Mouse (Mus musculus) urinary bladder, postnatal 4 days (tissue): Measurements from ENCODE around the gene Zmym1.
"Not testable (repeated sequence)": the region's sequence is repeated elsewhere in the genome, so short reads cannot be mapped to it uniquely, and the experiment has no call there.

ENCODE experiments used
- DNase-seq, 2 experiments: peaks; one replicate each; pipeline ENCODE4 v3.0.0; 2021 to 2022; ENCODE audit warnings: low spot score in 2 of 2

Zmym1 gene

DNA sequence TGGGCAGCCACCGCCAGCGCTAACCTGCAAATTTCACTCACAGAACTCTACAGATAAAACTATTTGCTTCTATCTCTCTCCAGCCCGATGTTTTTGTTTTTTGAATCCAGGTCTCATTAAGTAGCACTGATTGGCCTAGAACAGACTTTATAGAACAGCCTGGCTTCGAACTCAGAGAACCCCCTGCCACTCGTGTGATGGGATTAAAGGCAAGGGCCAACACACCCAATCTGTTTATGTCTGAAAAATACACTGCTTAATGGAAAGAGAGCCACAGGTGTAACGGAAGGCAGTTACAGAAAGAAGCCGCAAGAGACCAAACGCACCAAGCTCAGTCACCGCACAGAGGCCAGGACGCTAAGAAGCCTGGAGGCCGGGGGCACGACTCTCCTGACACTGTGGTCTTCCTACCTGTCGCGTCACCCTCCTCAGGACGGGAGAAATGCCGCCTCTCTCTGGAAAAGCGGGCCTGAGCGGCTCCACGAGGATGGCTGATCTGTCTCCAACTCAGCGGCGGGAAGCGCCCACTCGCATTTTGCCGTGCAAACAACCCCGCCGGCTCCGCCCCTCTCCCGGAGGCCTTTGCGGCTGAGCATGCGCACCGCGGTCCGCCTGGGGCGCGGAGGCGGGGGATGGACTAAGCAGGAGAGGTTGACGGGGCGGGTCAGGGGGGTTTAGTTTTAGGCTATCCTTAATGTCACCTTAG, at the start of gene Zmym1:
Gene Zmym1, minus strand, starts transcription at position 568 of the 706 bp plus-strand sequence.
- DNase-seq = peak; percentile 88 to 92

DNA sequence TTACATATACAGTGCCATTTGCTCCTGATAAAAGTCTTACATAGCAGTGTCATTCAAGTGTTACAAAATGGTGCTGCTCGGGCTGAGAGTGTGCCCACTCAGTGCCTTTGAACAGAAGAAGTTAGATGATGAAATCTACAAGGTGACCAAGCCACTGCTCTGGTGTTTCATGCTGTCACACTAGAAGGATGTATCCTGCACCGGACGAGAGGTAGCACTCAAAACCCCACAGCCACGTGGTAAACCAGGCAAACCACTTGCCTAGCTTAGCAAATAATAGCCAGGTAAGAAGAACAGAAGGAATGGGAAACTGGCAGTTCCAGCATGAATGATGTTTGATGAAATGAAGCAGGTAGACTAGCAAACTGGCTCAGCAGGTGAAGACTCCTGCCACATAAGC, 49.6 kb upstream of the Zmym1 start:
- no peak for DNase-seq

DNA sequence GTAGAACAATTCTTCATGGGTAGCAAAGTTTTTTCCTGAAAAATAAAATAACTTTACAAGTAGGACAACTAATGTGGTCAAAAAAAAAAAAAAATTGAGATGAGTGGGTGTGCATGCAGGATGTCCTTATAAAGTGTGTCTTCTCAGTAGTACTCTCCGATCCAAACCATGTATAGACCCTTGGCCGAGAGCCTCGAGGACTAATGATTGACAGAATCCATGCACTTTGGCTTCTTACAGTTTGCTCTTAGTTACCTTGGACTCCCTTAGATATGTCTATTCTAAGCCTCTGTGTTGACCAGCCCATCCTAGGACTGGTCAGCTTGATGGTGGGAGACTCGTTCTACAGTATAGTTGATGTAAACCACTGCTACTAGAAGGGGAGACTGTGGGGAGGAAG, 46.6 kb upstream of the Zmym1 start:
- DNase-seq = no peak

DNA sequence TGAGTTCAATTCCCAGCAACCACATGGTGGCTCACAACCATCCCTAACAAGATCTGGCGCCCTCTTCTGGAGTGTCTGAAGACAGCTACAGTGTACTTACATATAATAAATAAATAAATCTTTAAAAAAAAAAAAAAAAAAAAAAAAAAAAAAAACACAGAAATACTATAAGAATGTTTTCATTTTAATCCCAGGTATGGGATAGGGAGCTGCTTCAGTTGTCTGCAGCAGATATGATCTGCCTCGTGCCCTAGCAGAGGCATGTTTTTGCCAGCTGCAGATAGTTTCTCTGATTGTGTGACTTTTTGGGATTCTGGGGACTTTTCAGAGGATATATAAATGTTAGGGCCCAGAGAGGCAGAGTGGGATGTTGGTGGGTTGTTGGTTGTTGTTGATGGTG, 38.6 kb upstream of the Zmym1 start:
- not testable (repeated sequence) for DNase-seq

DNA sequence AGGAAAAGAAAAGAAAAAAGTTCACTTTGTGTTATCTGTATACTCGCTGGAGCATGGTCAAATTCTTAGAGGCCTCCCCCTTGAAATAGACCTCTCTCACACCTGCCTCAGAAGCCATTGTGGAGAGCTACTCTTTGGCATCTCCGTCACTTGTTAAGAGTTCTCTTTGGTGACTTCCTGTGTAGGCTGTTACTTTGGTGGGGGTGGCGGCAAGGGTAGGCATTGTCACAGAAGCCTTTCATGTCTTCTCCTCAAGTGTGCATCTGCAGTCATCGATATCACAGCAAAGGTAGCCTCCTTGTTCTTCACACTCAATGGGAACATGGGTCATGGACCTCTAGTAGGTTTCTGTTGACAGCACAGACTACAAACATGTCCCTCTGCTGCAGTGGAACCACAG, 34.1 kb upstream of the Zmym1 start:
- DNase-seq = no peak

DNA sequence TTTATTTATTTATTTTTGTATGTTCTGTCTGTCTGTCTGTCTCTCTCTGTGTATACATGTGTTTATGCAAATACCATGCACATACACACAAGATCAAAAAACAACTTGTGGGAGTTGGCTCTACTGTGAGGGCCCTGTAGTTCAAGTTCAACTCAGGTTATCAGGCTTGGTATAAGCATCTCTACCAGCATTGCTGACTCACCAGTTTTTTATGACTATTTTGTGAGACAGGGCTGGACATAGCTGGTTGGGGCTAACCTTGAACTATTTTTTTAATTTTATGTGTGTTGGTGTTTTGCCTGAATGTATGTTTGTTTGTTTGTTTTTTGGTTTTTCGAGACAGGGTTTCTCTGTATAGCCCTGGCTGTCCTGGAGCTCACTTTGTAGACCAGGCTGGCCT, 30.2 kb upstream of the Zmym1 start:
- no peak for DNase-seq

DNA sequence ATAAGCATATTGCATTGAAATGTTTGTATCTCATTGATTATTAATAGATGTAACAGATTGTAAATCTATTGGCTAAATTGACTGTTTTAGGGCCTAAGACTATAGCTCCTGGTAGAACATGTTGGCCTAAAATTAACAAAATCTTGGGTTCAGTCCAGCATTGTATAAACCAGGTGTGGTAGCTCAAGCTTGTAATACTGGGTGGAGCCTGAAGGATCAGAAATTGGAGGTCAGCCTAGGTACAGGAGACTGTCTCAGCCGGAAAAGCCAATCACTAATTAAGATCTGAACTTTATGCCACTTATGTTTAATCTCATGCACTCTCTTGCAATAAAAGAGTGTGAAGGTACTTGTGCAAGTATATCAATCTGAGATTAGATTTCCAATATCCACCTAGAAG, 24.8 kb upstream of the Zmym1 start:
- no peak for DNase-seq

DNA sequence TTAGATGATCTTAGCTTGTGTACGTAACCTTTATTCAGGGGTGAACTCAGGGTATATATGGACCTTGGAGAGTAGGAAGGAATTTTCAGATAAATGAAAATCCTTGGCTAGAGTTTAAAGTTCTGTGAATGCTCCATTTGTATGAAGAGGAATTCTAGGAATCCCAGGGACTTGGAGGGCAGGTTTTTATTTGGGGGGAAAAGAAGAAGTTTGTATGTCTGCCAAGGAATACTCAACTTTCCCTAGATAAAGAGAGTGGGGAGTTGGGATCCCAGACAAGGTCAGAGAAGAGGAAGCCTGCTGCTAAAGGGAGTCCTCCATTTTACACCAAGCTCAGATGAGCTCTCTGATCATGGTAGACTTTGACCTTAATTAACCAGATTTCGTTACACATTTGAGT, 22.2 kb upstream of the Zmym1 start:
- DNase-seq = no peak

DNA sequence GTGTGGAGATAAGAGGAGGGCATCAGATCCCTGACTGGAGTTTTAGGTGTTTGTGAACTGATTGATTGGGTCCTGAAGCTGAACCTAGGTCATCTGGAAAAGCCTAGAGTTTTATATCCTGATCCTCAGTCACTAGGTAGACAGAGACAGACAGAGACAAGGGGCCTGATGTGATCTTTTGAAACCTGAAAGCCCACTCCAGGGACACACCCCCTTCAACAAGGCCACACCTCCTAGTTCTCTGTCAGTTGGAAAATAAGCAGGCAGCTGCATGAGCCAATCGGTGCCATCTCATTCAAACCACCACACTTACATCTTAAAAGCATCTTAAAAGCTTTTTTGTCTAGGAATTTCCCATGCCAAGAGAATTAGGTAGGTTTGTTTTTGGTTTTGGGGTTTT, 19.9 kb upstream of the Zmym1 start:
- DNase-seq = no peak

DNA sequence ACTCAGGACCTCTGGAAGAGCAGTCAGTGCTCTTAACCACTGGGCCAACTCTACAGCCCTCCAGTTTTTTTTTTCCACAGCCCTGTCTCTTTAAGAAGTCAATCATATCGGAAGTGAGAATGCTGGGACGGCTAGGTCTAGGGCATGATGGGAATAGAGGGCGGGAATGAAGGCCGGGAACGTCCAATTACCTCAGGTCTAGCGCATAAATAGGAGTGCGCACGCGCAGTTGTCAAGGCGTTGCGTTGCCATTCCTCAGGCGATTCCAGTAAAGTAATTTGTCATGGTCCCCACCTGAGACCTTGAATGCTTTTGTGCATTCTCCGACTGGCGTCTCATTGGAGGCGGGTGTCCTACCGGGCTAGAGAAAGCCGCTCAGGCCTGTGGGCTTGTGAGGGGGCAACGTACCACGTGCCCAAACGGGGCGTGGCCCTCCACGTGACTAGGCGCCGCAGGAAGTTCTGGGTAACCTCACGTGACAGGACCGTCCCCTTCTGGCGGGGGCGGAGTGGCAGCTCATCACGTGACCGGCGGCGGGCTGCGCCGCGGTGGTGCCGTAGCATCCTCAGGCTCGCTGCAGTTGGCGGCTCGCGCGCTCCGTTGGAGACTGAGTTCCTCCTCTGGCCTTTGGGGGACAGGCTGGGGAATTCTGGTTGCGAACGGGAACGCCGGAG, 16.1 kb upstream of the Zmym1 start, which contains the start of gene Zmym6:
Gene Zmym6, plus strand, starts transcription at position 509 of the 674 bp plus-strand sequence.
- DNase-seq = peak; percentile 95 to 96

DNA sequence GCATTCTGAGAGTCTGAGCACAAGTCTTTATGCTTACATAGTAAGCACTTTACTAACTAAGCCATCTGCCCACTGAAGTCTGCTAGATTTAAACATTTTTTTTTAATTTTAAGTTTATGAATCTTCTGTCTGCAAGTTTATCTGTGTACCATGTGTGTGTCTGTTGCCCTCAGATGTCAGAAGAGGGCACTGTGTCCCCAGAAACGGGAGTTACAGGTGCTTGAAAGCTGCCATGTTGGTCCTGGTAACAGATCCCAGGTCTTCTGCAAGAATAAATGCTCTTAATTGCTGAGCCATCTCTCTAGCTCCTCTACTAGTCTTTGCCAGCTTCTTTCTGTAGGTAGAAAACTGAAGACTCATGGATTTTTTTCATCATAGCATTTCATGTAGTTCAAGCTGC, 14.0 kb upstream of the Zmym1 start:
- no peak for DNase-seq

DNA sequence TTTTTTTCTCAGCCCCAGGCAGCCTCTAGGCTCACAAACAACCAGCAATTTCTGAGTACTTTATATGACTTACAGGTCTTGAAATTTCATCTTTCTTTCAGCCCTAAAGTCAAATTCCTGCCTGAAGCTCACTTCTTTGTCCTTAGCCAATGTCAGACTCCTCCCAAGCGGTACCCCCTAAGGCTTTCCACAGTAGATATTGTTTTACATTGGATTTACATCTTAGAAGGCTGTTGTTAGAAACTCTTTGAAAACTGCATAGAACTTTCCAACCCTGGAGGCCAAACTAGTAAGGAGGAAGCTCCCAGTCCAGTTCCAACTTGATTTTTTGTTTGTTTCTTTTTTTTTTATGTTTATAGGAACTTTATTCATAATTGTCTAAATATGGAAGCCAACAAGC, 3.1 kb upstream of the Zmym1 start:
- no peak for DNase-seq

DNA sequence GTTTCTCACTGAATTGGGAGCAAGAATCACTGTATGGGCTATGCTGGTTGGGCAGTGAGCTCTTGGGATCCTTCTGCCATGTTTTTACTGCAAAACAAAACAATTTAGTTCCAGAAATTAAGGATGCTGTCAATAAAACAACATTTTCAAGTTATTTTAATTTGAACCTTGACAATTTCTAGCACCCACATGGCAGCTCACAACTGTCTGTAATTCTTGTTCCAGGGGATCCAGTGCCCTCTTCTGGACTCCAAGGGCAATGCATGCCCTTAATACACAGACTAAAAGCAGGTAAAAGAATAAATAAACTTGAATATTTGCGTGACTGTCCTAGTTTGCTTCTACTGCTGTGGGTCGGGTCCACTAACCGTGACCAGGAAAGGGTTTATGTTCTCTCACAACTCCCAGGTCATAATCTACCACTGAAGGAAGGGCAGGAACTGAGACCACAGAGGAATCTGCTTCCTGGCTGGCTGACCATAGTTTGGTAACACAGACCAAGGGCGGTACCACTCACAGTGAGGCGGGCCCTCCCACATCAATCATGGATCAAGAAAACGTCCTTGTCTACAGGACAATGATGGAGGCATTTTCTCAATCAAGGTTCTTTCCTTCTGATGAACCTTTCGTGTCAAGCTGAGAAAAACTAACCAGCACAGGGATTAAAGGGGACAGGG, 6.3 kb downstream of the Zmym1 start:
- DNase-seq = no peak

DNA sequence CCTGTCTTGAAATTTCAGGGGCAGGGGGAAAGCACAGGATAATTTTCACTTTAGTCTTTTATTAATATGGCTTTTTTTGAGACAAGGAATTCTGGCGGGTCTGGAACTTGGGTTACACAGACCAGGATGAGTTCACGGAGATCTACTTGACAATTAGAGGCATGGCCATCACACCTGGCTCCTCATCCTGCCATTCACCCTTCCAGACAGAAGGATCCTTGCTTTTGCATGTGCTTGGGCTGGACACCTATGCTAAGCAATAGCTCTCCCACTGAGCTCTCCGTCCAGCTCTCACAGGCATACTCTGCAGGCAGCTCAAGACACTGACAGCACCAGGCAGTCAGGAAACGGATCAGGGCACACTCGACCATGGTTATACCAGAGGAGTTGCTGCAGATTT, 7.9 kb downstream of the Zmym1 start:
- DNase-seq = no peak

DNA sequence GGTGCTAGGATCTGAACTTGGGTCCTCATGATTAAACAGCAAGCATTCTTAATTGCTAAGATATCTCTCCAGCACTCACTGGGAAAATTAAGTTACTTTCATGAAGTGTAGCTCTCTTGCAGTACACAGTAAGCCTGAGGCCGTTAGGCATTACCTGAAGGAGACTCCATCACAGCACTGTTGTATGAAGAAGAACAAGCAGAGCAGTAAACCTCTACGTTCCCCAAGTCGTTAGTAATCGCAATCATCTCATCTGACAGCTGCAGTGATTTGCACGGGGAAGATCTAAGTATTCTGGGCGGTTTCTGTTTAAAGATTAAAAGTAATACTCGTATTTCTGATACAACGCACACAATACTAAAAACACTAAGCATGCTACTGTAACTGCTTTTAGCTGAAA, 9.8 kb downstream of the Zmym1 start:
- no peak for DNase-seq

DNA sequence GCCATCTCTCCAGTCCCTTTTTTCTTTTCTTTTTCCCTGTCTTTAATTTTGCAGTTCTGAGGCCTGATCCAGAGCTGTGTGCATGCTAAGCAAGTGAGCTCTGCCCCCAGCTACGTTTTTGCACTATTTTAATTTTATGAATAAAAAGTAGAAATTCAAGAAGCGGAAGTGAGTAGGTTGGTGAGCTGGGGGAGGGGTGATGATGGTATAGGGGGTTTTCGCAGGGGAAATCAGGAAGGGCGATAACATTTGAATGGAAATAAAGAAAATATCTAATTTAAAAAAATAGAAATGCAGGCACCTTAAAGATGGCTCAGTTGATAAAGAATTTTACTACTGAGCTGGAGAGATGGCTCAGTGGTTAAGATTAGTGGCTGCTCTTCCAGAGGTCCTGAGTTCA, 17.4 kb downstream of the Zmym1 start:
- DNase-seq = no peak

DNA sequence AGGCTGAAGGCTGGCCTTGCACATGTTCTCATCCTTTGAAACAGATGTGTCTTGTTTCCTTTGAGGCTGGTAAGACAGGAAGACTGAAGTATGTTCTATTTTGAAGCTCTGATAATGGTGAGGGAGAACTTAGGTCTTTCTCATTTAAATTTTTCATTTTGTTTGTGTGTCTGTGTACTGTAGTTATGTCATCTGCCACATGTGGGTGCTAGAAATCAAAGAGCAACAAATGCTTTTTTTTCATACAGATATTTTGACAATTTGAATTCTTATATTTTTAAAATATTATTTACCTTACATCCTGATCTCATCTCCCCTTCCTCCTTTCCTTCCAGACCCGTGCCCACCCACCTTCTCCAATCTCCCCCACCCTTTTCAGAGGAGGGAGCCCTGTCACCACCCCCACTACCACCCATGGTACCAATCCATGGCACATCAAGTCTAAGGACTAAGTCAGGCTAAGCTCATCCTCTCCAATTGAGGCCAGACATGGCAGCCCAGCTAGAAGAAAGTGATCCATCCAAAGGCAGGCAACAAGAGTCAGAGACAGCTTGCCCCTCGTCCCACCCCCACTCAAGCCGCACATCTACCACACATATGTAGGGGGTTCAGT, 21.0 kb downstream of the Zmym1 start:
- DNase-seq = no peak

DNA sequence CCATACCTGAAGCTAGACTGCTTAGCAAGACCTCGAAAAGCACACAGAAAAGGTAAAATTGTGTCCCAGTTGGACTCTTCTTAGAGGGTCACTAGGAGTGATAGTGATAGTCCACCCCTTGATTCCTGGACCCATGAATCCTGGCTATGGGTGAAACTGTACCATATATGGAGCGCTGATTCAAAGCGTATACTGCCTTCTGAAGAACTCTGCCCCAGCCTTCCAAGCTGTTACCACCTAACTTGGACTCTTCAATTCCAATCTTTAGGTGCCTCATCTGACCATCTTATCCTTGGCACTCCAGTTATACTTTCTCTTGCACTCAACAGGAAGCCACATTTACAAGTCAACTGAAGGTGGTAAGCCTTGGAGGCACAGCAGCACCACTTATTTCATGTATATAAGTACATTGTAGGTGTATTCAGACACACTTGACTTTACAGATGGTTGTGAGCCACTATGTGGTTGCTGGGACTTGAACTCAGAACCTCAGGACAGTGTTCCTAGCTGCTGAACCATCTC, 22.1 kb downstream of the Zmym1 start:
- DNase-seq = no peak

DNA sequence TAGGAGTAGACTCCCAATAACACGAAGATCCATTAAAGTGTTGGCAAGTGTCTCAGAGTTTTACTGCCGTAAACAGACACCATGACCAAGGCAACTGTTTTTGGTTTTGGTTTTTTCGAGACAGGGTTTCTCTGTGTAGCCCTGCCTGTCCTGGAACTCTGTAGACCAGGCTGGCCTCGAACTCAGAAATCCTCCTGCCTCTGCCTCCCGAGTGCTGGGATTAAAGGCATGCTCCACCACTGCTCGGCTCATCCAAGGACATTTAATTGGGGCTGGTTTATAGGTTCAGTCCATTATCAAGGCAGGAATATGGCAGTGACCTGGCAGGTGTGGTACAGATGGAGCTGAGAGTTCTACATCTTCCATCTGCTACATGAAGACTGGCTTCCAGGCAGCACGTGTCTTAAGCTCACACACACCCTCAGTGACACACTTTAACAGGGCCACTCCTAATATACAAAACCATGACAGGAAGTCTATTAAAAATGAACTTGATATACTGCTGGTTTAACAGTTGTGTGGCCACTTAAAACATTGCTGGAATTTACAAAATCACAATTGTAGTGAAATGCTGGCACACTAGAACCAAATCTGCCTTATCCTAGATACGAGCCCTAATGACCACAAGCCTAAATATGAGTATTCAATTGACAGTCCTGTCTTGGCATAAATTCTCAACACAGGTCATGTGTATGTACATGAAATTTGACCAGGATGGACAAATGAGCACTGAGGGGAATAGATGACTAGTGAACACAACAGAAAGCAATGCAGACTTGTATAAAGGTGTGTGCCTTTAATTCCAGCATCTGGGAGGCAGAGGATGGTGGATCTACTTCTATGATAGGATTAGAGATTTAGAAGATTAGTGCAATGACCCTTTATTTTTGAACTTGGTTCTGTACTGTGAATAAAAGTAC, 22.8 kb downstream of the Zmym1 start:
- no peak for DNase-seq

DNA sequence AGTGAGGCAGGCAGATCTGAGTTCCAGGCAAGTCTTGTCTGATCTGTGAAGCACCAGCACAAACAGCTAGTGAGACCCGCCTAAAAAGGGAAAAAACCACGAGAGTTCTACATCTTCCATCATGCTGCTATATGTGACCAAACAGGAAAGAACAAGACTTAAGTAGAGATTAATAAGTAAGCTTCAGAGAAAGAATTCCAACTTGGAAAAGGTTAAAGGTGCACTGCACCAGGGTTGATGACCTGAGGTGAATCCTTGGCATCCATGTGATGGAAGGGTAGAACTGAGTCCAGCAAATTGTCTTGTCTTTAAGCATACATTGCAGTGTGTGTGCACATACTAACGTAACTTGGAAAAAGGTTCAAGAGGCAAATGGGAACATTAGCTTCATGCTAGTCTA, 23.8 kb downstream of the Zmym1 start:
- DNase-seq = no peak
